Mouse (Mus musculus): ENCODE results near the gene Aebp1. TPM values are rescaled to one million over a fixed set of nuclear protein-coding genes. Genes with fewer than 3 reads are reported as not detected.
A peak's percentile ranks its signal among the peaks of the same experiment; 100 is the strongest.

Aebp1 gene
- polyA plus RNA-seq, 1 experiment from 2014 or later, result 33.9 TPM

DNA sequence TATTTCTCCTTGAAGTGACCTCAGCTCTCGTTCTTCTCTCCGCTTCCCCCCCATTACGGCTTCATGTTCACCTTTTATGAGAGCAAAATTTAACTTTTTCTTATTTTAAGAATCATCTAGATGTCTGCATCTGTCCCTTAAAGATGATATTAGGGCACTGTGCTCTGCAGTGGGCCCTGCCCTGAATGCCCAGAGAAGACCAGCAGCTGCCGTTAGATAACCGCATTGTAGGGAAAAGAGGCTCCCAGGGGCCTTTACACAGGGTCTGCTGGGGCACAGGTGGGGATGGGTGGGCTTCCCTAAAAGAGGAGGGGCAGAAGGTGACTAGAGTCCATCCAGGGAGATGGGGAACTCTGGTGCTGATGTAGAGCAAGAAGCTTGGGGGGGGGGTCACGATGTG, 32.1 kb downstream of the Aebp1 start:
- DNase-seq (ENCODE audit: low spot score) (no peak), ATAC-seq (replicated peaks; ENCODE audit: low FRiP score, low read depth) (no peak)
- Histone ChIP-seq H3K9ac (ENCODE audit: low read depth, low read length) (0 out of 2 replicates have a peak overlapping the region, but pooled peaks have one; percentile 8), H3K9me3 (replicated peaks; ENCODE audit: low read length) (no peaks in the 10 kb centered on the region), H3K36me3 (ENCODE audit: insufficient read depth, low read length) (no peaks in the 10 kb centered on the region), H3K4me2 (ENCODE audit: low read length) (no peak overlapping the region), H3K4me1 (replicated peaks; ENCODE audit: insufficient read depth, low read length) (peaks cover 31% of the 10 kb centered on the region), H3K4me3 (replicated peaks; ENCODE audit: low read depth, low read length) (no peak overlapping the region), H3K27me3 (ENCODE audit: insufficient read depth, low read length) (no peaks in the 10 kb centered on the region), H3K27ac (no peak overlapping the region)
- no peak for TF ChIP-seq CTCF (IDR thresholded peaks at IDR 0.05; ENCODE audit: low read depth)
- WGBS, result 70% methylated on average over 6 of the region's 6 CpGs

DNA sequence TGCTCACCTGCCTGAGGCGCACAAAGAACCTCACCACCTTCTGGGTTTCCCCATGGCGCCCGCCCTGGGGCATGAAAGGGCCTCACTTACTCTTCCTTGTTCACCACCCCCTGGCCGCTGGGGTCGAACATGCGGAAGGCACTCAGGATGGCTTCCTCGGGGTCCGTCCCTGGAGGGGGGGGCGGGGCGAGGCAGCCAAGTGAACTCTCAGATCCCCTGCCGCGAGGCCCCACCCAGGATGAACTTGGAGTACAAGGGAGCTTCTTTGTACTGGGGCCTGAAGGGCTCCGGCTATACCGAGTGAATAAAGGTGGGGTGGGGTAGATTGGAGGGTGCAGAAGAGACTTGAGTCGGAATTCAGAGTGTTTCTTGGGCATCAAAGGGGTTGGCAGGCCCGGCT, 35.5 kb downstream of the Aebp1 start:
- Histone ChIP-seq H3K27me3 (ENCODE audit: insufficient read depth, low read length) (no peaks in the 10 kb centered on the region), H3K4me3 (replicated peaks; ENCODE audit: low read depth, low read length) (no peak overlapping the region), H3K9ac (ENCODE audit: low read depth, low read length) (0 out of 2 replicates have a peak overlapping the region, but pooled peaks have one; percentile 8), H3K9me3 (replicated peaks; ENCODE audit: low read length) (no peaks in the 10 kb centered on the region), H3K4me2 (ENCODE audit: low read length) (no peak overlapping the region), H3K36me3 (ENCODE audit: insufficient read depth, low read length) (no peaks in the 10 kb centered on the region), H3K27ac (no peak overlapping the region), H3K4me1 (replicated peaks; ENCODE audit: insufficient read depth, low read length) (peaks cover 34% of the 10 kb centered on the region)
- ATAC-seq (replicated peaks; ENCODE audit: low FRiP score, low read depth), result no peak
- 23% methylated on average over 16 of the region's 16 CpGs for WGBS
- DNase-seq (ENCODE audit: low spot score), result no peak
- TF ChIP-seq CTCF (IDR thresholded peaks at IDR 0.05; ENCODE audit: low read depth), result no peak

DNA sequence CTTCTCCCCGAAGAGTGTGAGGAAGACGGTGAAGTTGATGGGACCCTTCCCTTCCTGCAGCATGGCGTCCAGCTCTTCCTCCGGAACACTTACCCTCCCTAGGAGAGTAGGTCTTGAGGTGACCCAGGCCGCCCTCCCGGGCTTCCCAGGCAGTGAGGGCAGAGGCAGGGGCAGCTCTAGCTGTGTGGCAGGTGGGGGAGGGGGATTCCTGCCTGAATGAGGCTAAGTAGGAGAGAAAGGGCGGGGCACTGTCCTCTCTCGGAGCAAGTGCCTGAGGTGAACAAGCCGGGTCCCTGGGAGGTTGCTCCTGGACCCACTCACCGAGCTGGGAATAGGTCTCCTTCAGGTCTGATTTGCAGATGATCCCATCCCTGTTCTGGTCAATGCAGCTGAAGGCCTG, 36.1 kb downstream of the Aebp1 start:
- no peak for ATAC-seq (replicated peaks; ENCODE audit: low FRiP score, low read depth)
- no peak for DNase-seq (ENCODE audit: low spot score)
- Histone ChIP-seq H3K9ac (ENCODE audit: low read depth, low read length) (no peak overlapping the region), H3K27ac (no peak overlapping the region), H3K4me2 (ENCODE audit: low read length) (no peak overlapping the region), H3K36me3 (ENCODE audit: insufficient read depth, low read length) (no peaks in the 10 kb centered on the region), H3K9me3 (replicated peaks; ENCODE audit: low read length) (no peaks in the 10 kb centered on the region), H3K4me3 (replicated peaks; ENCODE audit: low read depth, low read length) (no peak overlapping the region), H3K27me3 (ENCODE audit: insufficient read depth, low read length) (no peaks in the 10 kb centered on the region), H3K4me1 (replicated peaks; ENCODE audit: insufficient read depth, low read length) (peaks cover 31% of the 10 kb centered on the region)
- TF ChIP-seq CTCF (IDR thresholded peaks at IDR 0.05; ENCODE audit: low read depth), result no peak
- WGBS, result 19% methylated on average over 10 of the region's 10 CpGs

DNA sequence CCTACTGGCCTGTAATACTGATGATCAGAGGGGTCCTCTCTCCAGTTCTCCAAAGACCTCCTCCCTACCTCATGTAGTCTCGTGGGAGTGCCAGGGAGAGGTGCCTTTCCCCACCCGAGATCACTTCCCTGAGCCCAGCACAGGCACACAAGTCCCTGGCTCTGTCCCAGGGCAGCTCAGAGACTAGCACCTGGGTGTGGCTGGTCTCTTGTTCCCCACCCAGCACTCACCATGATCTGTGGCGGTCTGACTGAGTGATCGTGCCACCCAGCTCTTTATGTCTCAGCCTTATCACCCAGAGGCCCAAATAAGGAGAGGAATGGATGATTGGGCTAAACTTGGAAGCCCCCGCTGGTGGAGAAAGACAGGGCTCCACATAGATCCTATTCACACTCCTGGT, 36.8 kb downstream of the Aebp1 start, which contains the start of gene Myl7:
Gene Myl7 (minus strand): TSS at position 252 of the 400 bp plus-strand sequence.
- no peaks in the 10 kb centered on the region for H3K27me3 ChIP-seq (ENCODE audit: insufficient read depth, low read length)
- no peak within 1 kb of the TSS for H3K9ac ChIP-seq (ENCODE audit: low read depth, low read length)
- peaks cover 29% of the 10 kb centered on the region for H3K4me1 ChIP-seq (replicated peaks; ENCODE audit: insufficient read depth, low read length)
- H3K36me3 ChIP-seq (ENCODE audit: insufficient read depth, low read length), result no peaks in the 10 kb centered on the region
- no peaks in the 10 kb centered on the region for H3K9me3 ChIP-seq (replicated peaks; ENCODE audit: low read length)
- no peak for TF ChIP-seq CTCF (IDR thresholded peaks at IDR 0.05; ENCODE audit: low read depth)
- WGBS, result 67% methylated on average over 5 of the region's 5 CpGs
- H3K4me3 ChIP-seq (replicated peaks; ENCODE audit: low read depth, low read length), result no peak within 1 kb of the TSS
- H3K4me2 ChIP-seq (ENCODE audit: low read length), result no peak within 1 kb of the TSS
- no peak within 1 kb of the TSS for H3K27ac ChIP-seq
- no peak for ATAC-seq (replicated peaks; ENCODE audit: low FRiP score, low read depth)
- DNase-seq (ENCODE audit: low spot score), result no peak

DNA sequence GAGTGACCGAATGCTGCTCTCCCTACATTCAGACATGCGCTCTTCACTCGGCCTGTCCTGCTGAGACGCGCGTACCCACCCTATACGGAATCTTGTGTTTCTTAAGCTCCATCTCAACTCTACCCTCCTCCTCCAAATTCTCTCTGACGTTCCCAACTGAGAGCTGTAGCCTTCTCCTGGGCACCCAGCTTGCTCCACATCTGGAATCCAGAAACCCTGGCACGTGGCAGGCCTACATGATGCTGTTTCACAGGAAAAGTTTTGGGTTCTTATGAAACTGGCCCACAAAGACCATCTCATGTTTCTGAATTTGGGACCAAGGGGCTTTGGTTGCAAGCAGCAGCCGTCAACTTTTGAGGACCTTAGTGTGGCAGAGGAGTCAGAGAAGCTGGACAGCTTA, 37.5 kb downstream of the Aebp1 start:
- ATAC-seq (replicated peaks; ENCODE audit: low FRiP score, low read depth) (no peak), DNase-seq (ENCODE audit: low spot score) (no peak)
- Histone ChIP-seq H3K36me3 (ENCODE audit: insufficient read depth, low read length) (no peaks in the 10 kb centered on the region), H3K9me3 (replicated peaks; ENCODE audit: low read length) (no peaks in the 10 kb centered on the region), H3K27ac (no peak overlapping the region), H3K4me1 (replicated peaks; ENCODE audit: insufficient read depth, low read length) (peaks cover 29% of the 10 kb centered on the region), H3K4me2 (ENCODE audit: low read length) (no peak overlapping the region), H3K9ac (ENCODE audit: low read depth, low read length) (no peak overlapping the region), H3K27me3 (ENCODE audit: insufficient read depth, low read length) (no peaks in the 10 kb centered on the region), H3K4me3 (replicated peaks; ENCODE audit: low read depth, low read length) (no peak overlapping the region)
- 92% methylated on average over 10 of the region's 10 CpGs for WGBS
- no peak for TF ChIP-seq CTCF (IDR thresholded peaks at IDR 0.05; ENCODE audit: low read depth)

DNA sequence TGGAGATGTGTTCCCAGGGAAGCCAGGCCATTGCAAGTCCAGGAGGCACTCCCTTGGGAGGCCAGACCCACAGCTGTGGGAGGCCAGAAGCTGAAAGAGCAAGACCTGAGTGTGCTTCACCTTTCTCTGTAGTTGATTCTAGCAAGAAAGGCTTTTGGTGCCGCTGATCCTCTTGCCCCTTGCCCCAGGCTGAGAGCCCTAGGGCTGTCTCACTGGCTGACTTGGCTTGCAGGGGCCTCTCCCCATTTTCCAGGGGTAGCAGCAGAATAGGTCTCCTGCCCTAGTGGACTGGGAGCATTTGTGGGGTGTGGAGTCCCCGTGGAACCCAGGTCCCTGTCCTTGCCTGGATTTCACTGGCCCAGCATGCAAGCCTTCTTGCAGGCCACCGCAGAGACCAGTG, 39.6 kb downstream of the Aebp1 start:
- WGBS, result 24% methylated on average over 3 of the region's 3 CpGs
- Histone ChIP-seq H3K36me3 (ENCODE audit: insufficient read depth, low read length) (no peaks in the 10 kb centered on the region), H3K27me3 (ENCODE audit: insufficient read depth, low read length) (no peaks in the 10 kb centered on the region), H3K4me2 (ENCODE audit: low read length) (peak overlapping the region; percentile 60), H3K9ac (ENCODE audit: low read depth, low read length) (peak overlapping the region; percentile 51; the same call in 1 of the 2 replicates), H3K9me3 (replicated peaks; ENCODE audit: low read length) (no peaks in the 10 kb centered on the region), H3K4me1 (replicated peaks; ENCODE audit: insufficient read depth, low read length) (peaks cover 29% of the 10 kb centered on the region), H3K27ac (no peak overlapping the region), H3K4me3 (replicated peaks; ENCODE audit: low read depth, low read length) (no peak overlapping the region)
- ATAC-seq (replicated peaks; ENCODE audit: low FRiP score, low read depth) (no peak), DNase-seq (ENCODE audit: low spot score) (no peak)
- TF ChIP-seq CTCF (IDR thresholded peaks at IDR 0.05; ENCODE audit: low read depth), result no peak

DNA sequence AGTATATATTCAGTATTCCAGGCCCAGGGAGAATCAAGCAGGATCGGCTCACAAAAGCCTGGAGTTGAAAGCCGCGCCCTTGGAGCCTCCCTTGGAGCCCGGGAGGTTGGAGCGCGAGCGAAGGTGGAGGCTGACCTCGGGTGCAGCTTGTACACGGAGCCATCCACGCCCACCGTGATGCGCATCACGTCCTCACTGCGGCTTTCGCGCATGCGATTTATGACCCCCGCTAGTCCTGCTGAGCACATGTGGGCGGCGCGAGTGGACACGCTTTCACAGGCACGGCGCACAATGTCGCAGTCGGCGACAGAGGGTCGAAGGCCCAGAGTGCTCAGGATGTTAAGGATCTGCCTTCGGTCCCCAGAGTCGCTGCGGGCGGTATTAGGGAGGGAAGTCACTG, 40.2 kb downstream of the Aebp1 start:
- peak overlapping the region; percentile 60 for H3K4me2 ChIP-seq (ENCODE audit: low read length)
- no peaks in the 10 kb centered on the region for H3K9me3 ChIP-seq (replicated peaks; ENCODE audit: low read length)
- ATAC-seq (replicated peaks; ENCODE audit: low FRiP score, low read depth) (peak; percentile 72), DNase-seq (ENCODE audit: low spot score) (peak; percentile 85)
- H3K9ac ChIP-seq (ENCODE audit: low read depth, low read length), result peak overlapping the region; percentile 51
- no peaks in the 10 kb centered on the region for H3K36me3 ChIP-seq (ENCODE audit: insufficient read depth, low read length)
- TF ChIP-seq CTCF (IDR thresholded peaks at IDR 0.05; ENCODE audit: low read depth), result no peak
- H3K4me1 ChIP-seq (replicated peaks; ENCODE audit: insufficient read depth, low read length), result peaks cover 28% of the 10 kb centered on the region
- peak overlapping the region; percentile 29 for H3K4me3 ChIP-seq (replicated peaks; ENCODE audit: low read depth, low read length)
- WGBS, result under 1% methylated on average over 32 of the region's 32 CpGs
- H3K27me3 ChIP-seq (ENCODE audit: insufficient read depth, low read length), result no peaks in the 10 kb centered on the region
- no peak overlapping the region for H3K27ac ChIP-seq
